Mouse (Mus musculus) lung, postnatal 0 days (tissue): Measurements from ENCODE around the gene Pmm1. TPM values are rescaled to one million over a fixed set of nuclear protein-coding genes. Genes with fewer than 3 reads are reported as not detected.

Experiments
- ATAC-seq: fragments of 200-750 bp; cut with Nextera tagmentation; 2 replicates; pipeline ENCODE4 v1.8.0; 2017; ENCODE audit warnings: moderate library complexity
- DNase-seq: peaks from one replicate; pipeline ENCODE4 v3.0.0-alpha.2; 2016; ENCODE audit warnings: low spot score
- H3K27ac ChIP-seq: fragments of 300-500 bp; sonication (generic); 2 replicates; pipeline ENCODE4 v1.5.1; 2014; ENCODE audit warnings: antibody characterized with exemption, mild to moderate bottlenecking, low read length, mixed read lengths
- H3K27me3 ChIP-seq: fragments of 300-500 bp; sonication (generic); replicated peaks from 2 replicates; pipeline ENCODE4 v1.6.1; 2014; ENCODE audit warnings: low read length, mixed read lengths; ENCODE audit not compliant: insufficient read depth
- H3K36me3 ChIP-seq: fragments of 300-500 bp; sonication (generic); 2 replicates; pipeline ENCODE4 v1.6.1; 2014; ENCODE audit warnings: low read length, mixed read lengths; ENCODE audit not compliant: insufficient read depth
- H3K4me1 ChIP-seq: fragments of 300-500 bp; sonication (generic); 2 replicates; pipeline ENCODE4 v1.6.1; 2014; ENCODE audit warnings: antibody characterized with exemption, low read depth, low read length, mixed read lengths; ENCODE audit not compliant: insufficient read depth
- H3K4me2 ChIP-seq: fragments of 300-500 bp; sonication (generic); replicated peaks from 2 replicates; pipeline ENCODE4 v1.6.1; 2014; ENCODE audit warnings: low read depth, mild to moderate bottlenecking, low read length, moderate library complexity, mixed read lengths
- H3K4me3 ChIP-seq: fragments of 300-500 bp; sonication (generic); 2 replicates; pipeline ENCODE4 v1.5.1; 2014; ENCODE audit warnings: low read depth, low read length
- H3K9ac ChIP-seq: fragments of 300-500 bp; sonication (generic); replicated peaks from 2 replicates; pipeline ENCODE4 v1.6.1; 2014; ENCODE audit warnings: low read depth, mild to moderate bottlenecking
- H3K9me3 ChIP-seq: fragments of 300-500 bp; sonication (generic); 2 replicates; pipeline ENCODE4 v1.6.1; 2016; ENCODE audit warnings: low read length, mixed read lengths
- CTCF ChIP-seq: IDR thresholded peaks from 2 replicates; pipeline ENCODE4 v1.5.1; 2016; ENCODE audit warnings: antibody characterized with exemption, mild to moderate bottlenecking
- EP300 ChIP-seq: IDR thresholded peaks from 2 replicates; pipeline ENCODE4 v1.6.1; 2016; ENCODE audit warnings: antibody characterized with exemption, mild to moderate bottlenecking, control low read depth
- WGBS: fragments of 180-500 bp; shearing (Covaris S2); extraction: QIAGEN DNeasy Blood & Tissue Kit; methylation state at CpG from one replicate; pipeline ENCODE4 v1.1.7; 2014; 5-methylcytosine and 5-hydroxymethylcytosine counted together
- polyA plus RNA-seq: library from polyadenylated mRNA; unstranded; fragments of >200 nt; fragmentation: Nextera tagmentation; extraction: Ambion mirVana; gene quantifications from 2 replicates; pipeline ENCODE4 v1.2.1, GENCODE M21; 2015

Gene Pmm1
- polyA plus RNA-seq, 1 experiment from 2014 or later: 23.4 TPM

GRCm38 (mm10) chr15:81951159-81951558, 9.6 kb downstream of the Pmm1 start:
- no peak for DNase-seq
- WGBS: 83% methylated on average over 9 of the region's 9 CpGs
- no peak overlapping the region for H3K4me2 ChIP-seq
- H3K27ac ChIP-seq: no peak overlapping the region
- no peak for ATAC-seq
- H3K9me3 ChIP-seq: no peaks in the 10 kb centered on the region
- H3K4me1 ChIP-seq: no peaks in the 10 kb centered on the region
- TF ChIP-seq EP300: no peak
- TF ChIP-seq CTCF: no peak
- H3K4me3 ChIP-seq: no peak overlapping the region
- H3K36me3 ChIP-seq: no peaks in the 10 kb centered on the region
- no peaks in the 10 kb centered on the region for H3K27me3 ChIP-seq
- H3K9ac ChIP-seq: no peak overlapping the region

GRCm38 (mm10) chr15:81950716-81951115, 10.0 kb downstream of the Pmm1 start:
- Histone ChIP-seq H3K27ac (no peak overlapping the region), H3K4me2 (no peak overlapping the region), H3K4me3 (no peak overlapping the region), H3K36me3 (no peaks in the 10 kb centered on the region), H3K4me1 (no peaks in the 10 kb centered on the region), H3K9me3 (no peaks in the 10 kb centered on the region), H3K27me3 (no peaks in the 10 kb centered on the region), H3K9ac (no peak overlapping the region)
- 69% methylated on average over 5 of the region's 5 CpGs for WGBS
- ATAC-seq: no peak
- no peak for TF ChIP-seq CTCF
- no peak for TF ChIP-seq EP300
- no peak for DNase-seq

GRCm38 (mm10) chr15:81949476-81950131, 11.1 kb downstream of the Pmm1 start:
- TF ChIP-seq EP300 (no peak), CTCF (no peak)
- Histone ChIP-seq H3K4me3 (no peak overlapping the region), H3K27me3 (no peaks in the 10 kb centered on the region), H3K36me3 (no peaks in the 10 kb centered on the region), H3K9ac (no peak overlapping the region), H3K27ac (no peak overlapping the region), H3K4me2 (no peak overlapping the region), H3K4me1 (no peaks in the 10 kb centered on the region), H3K9me3 (no peaks in the 10 kb centered on the region)
- ATAC-seq: no peak
- no peak for DNase-seq
- 70% methylated on average over 11 of the region's 11 CpGs for WGBS

GRCm38 (mm10) chr15:81949076-81949475, 11.7 kb downstream of the Pmm1 start:
- DNase-seq (no peak), ATAC-seq (no peak)
- TF ChIP-seq EP300 (no peak), CTCF (no peak)
- H3K4me2 ChIP-seq: no peak overlapping the region
- no peak overlapping the region for H3K9ac ChIP-seq
- WGBS: 82% methylated on average over 10 of the region's 10 CpGs
- no peaks in the 10 kb centered on the region for H3K36me3 ChIP-seq
- H3K9me3 ChIP-seq: no peaks in the 10 kb centered on the region
- H3K4me1 ChIP-seq: no peaks in the 10 kb centered on the region
- no peak overlapping the region for H3K27ac ChIP-seq
- no peaks in the 10 kb centered on the region for H3K27me3 ChIP-seq
- H3K4me3 ChIP-seq: no peak overlapping the region

- Histone ChIP-seq H3K9me3 (no peaks in the 10 kb centered on the region), H3K9ac (no peak overlapping the region), H3K4me2 (no peak overlapping the region), H3K4me3 (no peak overlapping the region), H3K27ac (no peak overlapping the region), H3K36me3 (no peaks in the 10 kb centered on the region), H3K27me3 (no peaks in the 10 kb centered on the region), H3K4me1 (no peaks in the 10 kb centered on the region)
- DNase-seq (no peak), ATAC-seq (no peak)
- 22% methylated on average over 8 of the region's 9 CpGs for WGBS
- no peak for TF ChIP-seq EP300
- TF ChIP-seq CTCF: no peak
These were observed 17.5 kb downstream of the Pmm1 start for GRCm38 (mm10) chr15:81943176-81943749.

GRCm38 (mm10) chr15:81941010-81941409, 19.7 kb downstream of the Pmm1 start:
- Histone ChIP-seq H3K9me3 (no peaks in the 10 kb centered on the region), H3K36me3 (no peaks in the 10 kb centered on the region), H3K27ac (no peak overlapping the region), H3K27me3 (no peaks in the 10 kb centered on the region), H3K4me1 (no peaks in the 10 kb centered on the region; the same call in 1 of the 2 replicates), H3K4me3 (no peak overlapping the region), H3K9ac (no peak overlapping the region), H3K4me2 (no peak overlapping the region)
- DNase-seq (no peak), ATAC-seq (no peak)
- peak; percentile 30 for TF ChIP-seq CTCF
- no peak for TF ChIP-seq EP300
- WGBS: 89% methylated on average over 2 of the region's 2 CpGs
